Mouse (Mus musculus): Measurements from ENCODE around the gene Glis3.

The Glis3 gene

GRCm38 (mm10) chr19:28679776-28680391 lies at the start of gene Glis3:
TSS of gene Glis3 (minus strand) at chr19:28680077.
- DNase-seq (ENCODE audit: low spot score in 2 of 2) = peak; percentile 28 to 30

GRCm38 (mm10) chr19:28726161-28726880 lies 46.4 kb upstream of the Glis3 start:
- peak; percentile 51 to 53 for DNase-seq (ENCODE audit: low spot score in 2 of 2)

- no peak for DNase-seq (ENCODE audit: low spot score in 2 of 2)
These were observed 44.8 kb upstream of the Glis3 start for GRCm38 (mm10) chr19:28724641-28725040.

DNA sequence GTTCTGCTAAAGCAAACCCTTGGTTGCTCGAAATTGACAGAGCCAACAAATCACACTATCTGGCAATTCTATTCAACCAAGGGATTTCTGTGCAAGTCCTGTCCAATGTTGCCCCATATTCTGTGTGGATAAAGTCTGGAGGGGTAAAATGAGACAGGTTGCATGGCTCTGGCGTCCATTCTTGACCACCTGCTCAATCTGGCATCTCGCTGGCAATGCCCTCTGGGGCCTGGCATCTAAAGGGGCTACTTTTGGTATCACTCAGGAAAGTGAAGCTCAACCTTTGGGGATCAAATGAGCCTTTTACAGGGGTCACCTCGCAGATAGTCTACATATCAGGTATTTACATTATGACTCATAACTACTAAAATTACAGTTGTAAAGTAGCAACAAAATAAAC lies 42.7 kb upstream of the Glis3 start:
- no peak for DNase-seq (ENCODE audit: low spot score in 2 of 2)

DNA sequence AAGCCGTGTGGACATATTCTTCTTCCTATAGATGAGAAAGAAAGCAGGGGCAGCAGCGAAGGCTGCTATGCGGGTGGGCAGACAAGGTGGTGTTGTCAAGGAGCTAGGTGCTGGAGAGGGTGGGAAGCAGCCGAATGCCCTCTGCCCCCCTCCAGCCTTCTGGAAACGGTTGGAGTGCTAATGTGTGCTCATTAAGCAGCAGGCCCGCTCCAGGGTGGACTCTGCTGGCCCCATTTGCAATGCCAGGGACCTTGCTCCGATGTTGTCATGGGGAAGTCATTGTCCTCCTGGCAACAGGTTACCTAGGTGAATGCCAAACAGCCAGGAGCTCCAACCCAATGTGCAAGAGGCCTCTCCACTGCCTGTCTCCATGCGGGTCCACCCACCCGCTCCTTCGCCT lies 42.0 kb upstream of the Glis3 start:
- no peak for DNase-seq (ENCODE audit: low spot score in 2 of 2)

GRCm38 (mm10) chr19:28720016-28720415 lies 40.1 kb upstream of the Glis3 start:
- no peak for DNase-seq (ENCODE audit: low spot score in 2 of 2)

GRCm38 (mm10) chr19:28714674-28715073 lies 34.8 kb upstream of the Glis3 start:
- no peak for DNase-seq (ENCODE audit: low spot score in 2 of 2)

GRCm38 (mm10) chr19:28697718-28698117 lies 17.8 kb upstream of the Glis3 start:
- no peak for DNase-seq (ENCODE audit: low spot score in 2 of 2)

DNA sequence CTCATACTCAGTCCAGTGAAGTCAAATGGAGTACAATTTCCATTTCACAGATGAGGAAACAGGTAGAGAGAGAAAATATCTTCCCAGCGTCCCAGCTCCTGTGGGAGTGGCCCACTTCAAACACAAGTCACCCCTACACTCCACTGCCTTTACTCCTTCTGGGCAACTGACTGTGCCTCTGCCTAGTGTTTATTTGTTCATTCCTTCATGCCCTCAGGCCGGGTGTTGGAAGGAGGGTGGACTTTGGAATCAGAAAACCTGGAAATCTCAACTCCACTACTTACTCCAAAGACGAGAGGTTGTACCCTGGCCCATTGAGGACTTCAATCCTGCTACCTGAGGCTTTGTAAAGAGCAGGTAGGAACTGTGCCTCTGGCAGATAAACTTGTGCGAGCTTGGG lies 6.5 kb upstream of the Glis3 start:
- DNase-seq (ENCODE audit: low spot score in 2 of 2) = no peak

DNA sequence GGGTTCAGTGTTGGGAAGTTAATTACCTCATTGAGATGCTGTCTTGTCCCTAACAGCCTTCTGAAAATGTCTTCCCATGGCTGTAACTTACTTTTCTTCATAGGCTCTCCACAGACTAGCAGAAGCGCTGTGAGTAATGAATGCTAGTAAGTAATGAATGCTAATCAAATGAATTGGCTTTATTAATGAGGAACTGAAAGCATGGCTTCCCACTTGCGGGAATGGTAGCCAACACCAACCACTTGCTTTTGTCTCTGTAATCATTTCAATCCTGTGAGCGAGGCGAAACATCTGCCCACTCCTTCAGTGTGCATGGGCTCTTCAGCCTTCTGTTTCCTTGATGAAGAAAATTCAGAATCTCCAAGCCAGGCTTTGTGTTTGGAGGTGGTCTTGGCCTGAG lies 5.6 kb upstream of the Glis3 start:
- DNase-seq (ENCODE audit: low spot score in 2 of 2) = no peak

GRCm38 (mm10) chr19:28684347-28684746 lies 4.5 kb upstream of the Glis3 start:
- DNase-seq (ENCODE audit: low spot score in 2 of 2) = no peak

GRCm38 (mm10) chr19:28683346-28683745 lies 3.5 kb upstream of the Glis3 start:
- no peak for DNase-seq (ENCODE audit: low spot score in 2 of 2)

GRCm38 (mm10) chr19:28679291-28679775 lies 544 bp downstream of the Glis3 start:
- peak; percentile 3 to 4 for DNase-seq (ENCODE audit: low spot score in 2 of 2)

GRCm38 (mm10) chr19:28678646-28679270 lies 1.1 kb downstream of the Glis3 start:
- DNase-seq (ENCODE audit: low spot score in 2 of 2) = peak in 1 of 2 experiments; percentile 9

- peak; percentile 22 to 61 for DNase-seq (ENCODE audit: low spot score in 2 of 2)
These were observed 2.0 kb downstream of the Glis3 start for GRCm38 (mm10) chr19:28677728-28678438.

DNA sequence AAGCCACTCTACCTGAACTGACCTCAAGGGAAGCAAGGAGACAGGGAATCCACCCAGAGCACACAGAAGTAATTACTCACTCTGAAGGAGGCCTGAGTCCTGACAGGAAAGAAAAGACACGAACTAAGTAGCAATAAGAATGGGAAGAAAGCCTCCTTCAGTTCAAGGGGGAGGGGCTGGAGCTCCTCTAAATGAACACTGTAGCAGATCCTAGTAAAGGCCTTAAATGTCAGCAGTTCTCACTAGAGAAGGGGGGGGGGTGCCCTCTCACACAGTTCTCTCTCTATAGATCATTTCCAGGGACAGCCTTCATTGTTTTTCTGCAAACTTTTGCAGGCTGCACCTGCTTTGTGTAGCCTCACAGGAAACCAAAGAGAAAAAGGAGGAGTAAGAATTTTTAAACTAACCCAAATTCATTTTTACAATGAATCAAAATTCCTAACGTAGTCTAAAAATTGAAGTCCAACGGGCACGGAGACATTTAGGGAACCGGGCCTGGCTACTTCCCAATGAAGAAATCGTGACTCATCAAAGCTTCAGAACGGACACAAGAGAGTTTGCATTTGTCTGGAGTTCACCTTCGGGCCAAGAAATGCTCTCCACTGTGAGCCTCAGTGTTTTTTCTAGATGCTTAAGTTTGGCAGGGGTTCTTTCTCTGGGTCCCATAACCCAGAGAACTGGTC lies 2.7 kb downstream of the Glis3 start:
- peak in 1 of 2 experiments; percentile 43 for DNase-seq (ENCODE audit: low spot score in 2 of 2)

DNA sequence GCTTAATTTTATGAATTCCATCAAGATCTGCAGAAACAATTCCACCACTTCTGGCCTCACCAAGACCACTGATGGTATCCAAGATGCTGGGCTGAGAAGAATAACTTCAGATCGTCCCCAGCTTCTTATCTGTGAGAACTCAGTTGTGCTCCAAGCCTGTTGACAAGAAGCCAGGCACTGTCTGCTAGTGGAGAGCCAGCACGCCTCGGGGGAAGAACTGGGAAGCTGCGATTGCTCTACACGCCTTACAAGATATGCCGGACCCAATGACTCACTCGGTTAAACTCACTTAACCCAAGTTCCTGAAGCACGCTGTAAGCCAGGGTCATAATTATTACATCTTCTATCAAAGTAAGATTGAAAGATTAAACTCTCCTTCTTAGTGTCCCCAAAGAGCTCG lies 16.1 kb downstream of the Glis3 start:
- peak; percentile 28 to 54 for DNase-seq (ENCODE audit: low spot score in 2 of 2)

- no peak for DNase-seq (ENCODE audit: low spot score in 2 of 2)
These were observed 16.7 kb downstream of the Glis3 start for GRCm38 (mm10) chr19:28663148-28663547.

- no peak for DNase-seq (ENCODE audit: low spot score in 2 of 2)
These were observed 17.4 kb downstream of the Glis3 start for GRCm38 (mm10) chr19:28662474-28662873.

- no peak for DNase-seq (ENCODE audit: low spot score in 2 of 2)
These were observed 19.0 kb downstream of the Glis3 start for GRCm38 (mm10) chr19:28660912-28661311.

DNA sequence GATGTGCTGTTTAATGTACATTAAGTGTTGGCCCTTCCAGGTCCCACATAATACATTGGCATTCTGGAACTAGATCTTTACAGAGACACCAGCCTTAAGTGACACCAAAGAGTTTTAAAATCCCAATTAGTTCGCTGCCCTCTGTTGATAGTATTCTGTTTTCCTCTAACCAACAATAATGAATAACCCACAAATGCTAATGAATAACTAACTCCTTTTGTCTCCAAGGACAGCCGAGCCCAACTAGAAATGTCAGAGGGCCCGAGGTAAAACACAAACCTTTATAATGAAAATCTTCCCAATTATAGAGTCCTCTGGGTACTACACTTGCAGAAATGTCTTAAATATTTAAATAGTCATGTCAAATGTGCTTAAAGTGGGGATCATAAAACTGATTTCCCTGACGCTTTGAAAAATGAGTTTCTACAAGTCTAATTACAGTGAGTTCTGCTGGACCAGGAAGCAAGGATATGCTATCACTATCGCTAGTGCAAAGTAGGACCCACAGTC lies 22.1 kb downstream of the Glis3 start:
- no peak for DNase-seq (ENCODE audit: low spot score in 2 of 2)
